Mouse (Mus musculus) lung, embryonic 14.5 days (tissue): ENCODE results near the gene Ntn3. TPM values are rescaled to one million over a fixed set of nuclear protein-coding genes. Genes with fewer than 3 reads are reported as not detected.

ENCODE experiments used
- ATAC-seq: fragments of 200-750 bp; cut with Nextera tagmentation; 2 replicates; pipeline ENCODE4 v1.8.0; 2017; ENCODE audit warnings: mild to moderate bottlenecking, moderate TSS enrichment, moderate library complexity; ENCODE audit not compliant: insufficient read depth
- DNase-seq: peaks from one replicate; pipeline ENCODE4 v3.0.0-alpha.2; 2015
- H3K27ac ChIP-seq: fragments of 300-500 bp; sonication (generic); 2 replicates; pipeline ENCODE4 v1.5.1; 2014; ENCODE audit warnings: low read depth, mild to moderate bottlenecking, moderate library complexity
- H3K27me3 ChIP-seq: fragments of 300-500 bp; sonication (generic); 2 replicates; pipeline ENCODE4 v1.6.1; 2014; ENCODE audit warnings: low read length, control low read depth; ENCODE audit not compliant: insufficient read depth
- H3K36me3 ChIP-seq: fragments of 300-500 bp; sonication (generic); 2 replicates; pipeline ENCODE4 v1.6.1; 2014; ENCODE audit warnings: control low read depth; ENCODE audit not compliant: insufficient read depth
- H3K4me1 ChIP-seq: fragments of 300-500 bp; sonication (generic); 2 replicates; pipeline ENCODE4 v1.6.1; 2014; ENCODE audit warnings: antibody characterized with exemption, control low read depth; ENCODE audit not compliant: insufficient read depth
- H3K4me2 ChIP-seq: fragments of 300-500 bp; sonication (generic); 2 replicates; pipeline ENCODE4 v1.6.1; 2014; ENCODE audit warnings: mild to moderate bottlenecking
- H3K4me3 ChIP-seq: fragments of 300-500 bp; sonication (generic); 2 replicates; pipeline ENCODE4 v1.5.1; 2014; ENCODE audit warnings: low read depth, low read length
- H3K9ac ChIP-seq: fragments of 300-500 bp; sonication (generic); 2 replicates; pipeline ENCODE4 v1.6.1; 2014
- H3K9me3 ChIP-seq: fragments of 300-500 bp; sonication (generic); 2 replicates; pipeline ENCODE4 v1.6.1; 2016; ENCODE audit warnings: low read depth, low read length, control low read depth
- CTCF ChIP-seq: IDR thresholded peaks from 2 replicates; pipeline ENCODE4 v1.5.1; 2016; ENCODE audit warnings: antibody characterized with exemption, low read depth
- WGBS: fragments of 180-500 bp; shearing (Covaris S2); extraction: QIAGEN DNeasy Blood & Tissue Kit; methylation state at CpG from one replicate; pipeline ENCODE4 v1.1.7; 2014; 5-methylcytosine and 5-hydroxymethylcytosine counted together
- microRNA-seq: library from miRNA; unstranded; fragments of <30 nt; microRNA quantifications from one replicate; pipeline ENCODE4, GENCODE M21; 2016; ENCODE audit warnings: borderline number of aligned reads
- polyA plus RNA-seq: library from polyadenylated mRNA; unstranded; fragments of >200 nt; fragmentation: Nextera tagmentation; extraction: Ambion mirVana; gene quantifications from 2 replicates; pipeline ENCODE4 v1.2.1, GENCODE M21; 2014

Gene Ntn3
- polyA plus RNA-seq, 1 experiment from 2014 or later, result 10.3 TPM

DNA sequence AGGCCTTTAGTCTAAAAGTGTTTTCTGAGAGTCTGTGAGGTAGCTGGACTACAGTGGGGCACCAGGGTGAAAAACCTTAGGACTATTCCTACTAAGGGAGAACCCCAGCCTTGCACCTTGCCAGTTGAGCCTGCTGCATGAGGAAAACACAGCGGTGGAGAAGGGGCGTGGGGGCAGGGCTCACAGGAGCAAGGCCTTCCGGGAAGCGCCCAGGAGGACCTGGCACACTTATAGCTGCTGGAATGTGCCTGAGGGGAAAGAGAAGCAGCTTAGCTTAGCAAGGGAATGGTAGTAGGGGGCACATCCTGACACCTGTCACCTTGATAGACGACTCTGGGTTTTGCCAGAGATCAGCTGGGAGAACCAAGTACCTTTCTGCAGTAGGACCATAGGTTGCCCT, 47.9 kb downstream of the Ntn3 start:
- Histone ChIP-seq H3K4me3 (no peak overlapping the region), H3K9me3 (no peaks in the 10 kb centered on the region), H3K27ac (no peak overlapping the region), H3K9ac (no peak overlapping the region), H3K36me3 (peaks cover 20% of the 10 kb centered on the region), H3K4me2 (no peak overlapping the region), H3K4me1 (no peaks in the 10 kb centered on the region), H3K27me3 (no peaks in the 10 kb centered on the region)
- WGBS, result 77% methylated on average over 5 of the region's 5 CpGs
- ATAC-seq, result no peak
- DNase-seq, result no peak
- TF ChIP-seq CTCF, result no peak

DNA sequence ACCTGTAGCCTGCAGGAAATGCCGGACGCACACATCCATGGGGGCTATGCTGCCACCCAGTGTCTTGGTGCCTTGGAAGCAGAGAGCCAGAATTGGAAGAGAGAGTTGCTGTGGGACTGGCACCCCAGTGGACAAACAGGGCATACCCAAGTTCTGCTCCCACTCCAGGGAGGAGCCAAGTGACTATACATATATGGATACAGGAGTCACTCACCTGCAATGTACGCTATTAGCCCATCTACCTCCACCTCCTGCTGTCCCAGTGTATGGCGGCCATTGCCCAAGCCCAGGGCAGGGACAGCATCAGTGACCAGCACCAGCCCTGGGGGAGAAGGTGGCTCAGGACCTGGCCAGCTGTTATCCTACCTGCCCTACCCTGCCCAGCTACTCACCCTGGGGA, 51.8 kb downstream of the Ntn3 start:
- no peak overlapping the region for H3K4me3 ChIP-seq
- H3K36me3 ChIP-seq, result peaks cover 9% of the 10 kb centered on the region; the same call in 1 of the 2 replicates
- H3K27ac ChIP-seq, result no peak overlapping the region
- DNase-seq (no peak), ATAC-seq (no peak)
- TF ChIP-seq CTCF, result no peak
- no peaks in the 10 kb centered on the region for H3K4me1 ChIP-seq
- 85% methylated on average over 4 of the region's 4 CpGs for WGBS
- no peak overlapping the region for H3K9ac ChIP-seq
- H3K4me2 ChIP-seq, result no peak overlapping the region
- no peaks in the 10 kb centered on the region for H3K27me3 ChIP-seq
- no peaks in the 10 kb centered on the region for H3K9me3 ChIP-seq

DNA sequence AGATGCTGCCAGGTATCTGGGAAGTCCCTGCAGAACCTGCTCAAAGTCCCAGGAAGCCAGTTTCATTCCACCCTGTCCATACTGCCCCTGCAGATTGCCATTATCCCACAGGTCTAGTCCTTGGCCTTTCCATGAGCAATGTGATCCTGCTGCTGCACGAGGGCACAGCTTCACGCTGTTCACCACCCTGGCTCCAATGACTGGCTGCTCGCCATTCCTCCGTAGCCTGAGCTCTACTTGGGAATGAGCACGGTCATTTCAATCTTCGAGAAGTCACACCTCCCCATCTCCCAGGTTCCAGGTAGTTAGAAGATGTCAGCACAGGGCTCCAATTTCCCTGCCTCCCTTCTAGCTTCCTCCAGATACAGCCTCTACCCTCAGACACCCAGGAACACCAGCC, 52.2 kb downstream of the Ntn3 start:
- no peak for TF ChIP-seq CTCF
- Histone ChIP-seq H3K4me1 (no peaks in the 10 kb centered on the region), H3K9ac (no peak overlapping the region), H3K4me3 (no peak overlapping the region), H3K27me3 (no peaks in the 10 kb centered on the region), H3K9me3 (no peaks in the 10 kb centered on the region), H3K36me3 (peaks cover 9% of the 10 kb centered on the region; the same call in 1 of the 2 replicates), H3K27ac (no peak overlapping the region), H3K4me2 (no peak overlapping the region)
- DNase-seq (no peak), ATAC-seq (no peak)
- WGBS, result 91% methylated on average over 6 of the region's 6 CpGs

DNA sequence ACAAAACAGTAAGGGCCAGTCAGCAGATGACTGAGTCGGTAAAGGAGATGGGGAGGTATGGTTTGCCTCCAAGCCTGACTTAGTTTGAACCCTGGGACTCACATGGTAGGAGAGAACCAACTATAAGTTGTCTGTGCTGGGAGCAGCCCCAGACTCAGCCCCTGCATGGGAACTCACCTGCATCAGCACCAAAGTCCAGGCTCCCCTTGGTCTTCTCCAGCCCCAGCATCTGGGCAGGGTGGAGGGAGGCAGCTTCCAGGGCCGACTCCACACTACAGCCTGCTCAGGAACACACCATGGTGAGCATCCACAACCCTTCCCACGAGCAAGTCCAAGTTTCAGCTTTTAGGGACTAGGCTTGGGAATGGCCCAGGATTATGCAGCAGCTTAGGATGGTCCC, 52.9 kb downstream of the Ntn3 start:
- 81% methylated on average over 3 of the region's 3 CpGs for WGBS
- no peak for ATAC-seq
- no peak for TF ChIP-seq CTCF

DNA sequence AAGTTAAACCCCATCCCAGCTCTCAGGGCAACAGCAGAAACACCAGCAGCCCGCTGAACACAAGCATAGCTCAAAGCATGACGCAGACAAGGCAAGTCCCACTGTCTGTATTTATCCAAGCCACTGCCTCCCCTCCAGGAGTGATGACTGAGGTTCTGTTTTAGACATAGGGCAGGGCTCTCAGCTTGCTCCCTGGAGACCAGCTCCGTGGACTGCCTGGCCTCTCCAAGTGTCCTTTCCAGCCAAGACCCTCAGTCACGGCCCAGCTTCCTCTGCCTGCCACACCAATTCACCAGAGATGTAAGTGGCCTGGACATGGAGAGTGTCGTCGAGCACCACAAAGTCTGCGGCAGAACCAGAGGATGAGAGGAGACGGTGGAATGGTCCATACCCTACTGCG, 53.6 kb downstream of the Ntn3 start:
- Histone ChIP-seq H3K27ac (no peak overlapping the region), H3K4me3 (no peak overlapping the region), H3K27me3 (no peaks in the 10 kb centered on the region), H3K9me3 (no peaks in the 10 kb centered on the region), H3K36me3 (peaks cover 9% of the 10 kb centered on the region; the same call in 1 of the 2 replicates), H3K9ac (no peak overlapping the region), H3K4me2 (no peak overlapping the region), H3K4me1 (no peaks in the 10 kb centered on the region)
- no peak for ATAC-seq
- 92% methylated on average over 9 of the region's 9 CpGs for WGBS
- DNase-seq, result no peak
- TF ChIP-seq CTCF, result no peak

More for the DNA sequence above, 52.9 kb downstream of the Ntn3 start:
- H3K4me1 ChIP-seq, result no peaks in the 10 kb centered on the region
- H3K4me3 ChIP-seq, result no peak overlapping the region
- no peak overlapping the region for H3K4me2 ChIP-seq
- H3K27me3 ChIP-seq, result no peaks in the 10 kb centered on the region
- H3K27ac ChIP-seq, result no peak overlapping the region
- H3K9ac ChIP-seq, result no peak overlapping the region
- no peak for DNase-seq
- peaks cover 9% of the 10 kb centered on the region; the same call in 1 of the 2 replicates for H3K36me3 ChIP-seq
- no peaks in the 10 kb centered on the region for H3K9me3 ChIP-seq

DNA sequence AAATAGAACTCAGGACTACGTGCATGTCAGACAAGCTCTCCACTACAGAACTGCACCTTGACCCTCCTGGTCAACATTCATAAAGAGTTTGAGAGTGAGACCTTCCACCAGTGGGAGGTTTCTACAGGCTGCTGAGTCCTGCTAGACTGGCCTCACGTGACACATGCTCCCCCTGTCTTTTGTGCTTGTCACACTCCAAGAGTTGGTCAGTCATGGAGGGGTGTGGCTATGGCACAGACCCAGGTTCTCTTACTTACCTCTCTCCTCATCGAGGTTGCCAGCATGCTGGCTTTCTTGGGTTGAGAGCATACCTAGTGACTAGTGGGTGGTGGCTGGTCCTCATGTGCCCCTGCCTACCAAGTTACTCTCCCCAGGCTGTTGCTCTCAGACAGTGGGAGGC, 54.9 kb downstream of the Ntn3 start:
- no peak overlapping the region for H3K4me2 ChIP-seq
- no peaks in the 10 kb centered on the region; the same call in 1 of the 2 replicates for H3K27me3 ChIP-seq
- WGBS, result 64% methylated on average over 3 of the region's 3 CpGs
- peaks cover 9% of the 10 kb centered on the region; the same call in 1 of the 2 replicates for H3K36me3 ChIP-seq
- no peak for ATAC-seq
- no peak for DNase-seq
- H3K27ac ChIP-seq, result no peak overlapping the region
- no peak overlapping the region for H3K9ac ChIP-seq
- no peaks in the 10 kb centered on the region for H3K4me1 ChIP-seq
- TF ChIP-seq CTCF, result no peak
- H3K4me3 ChIP-seq, result no peak overlapping the region
- no peaks in the 10 kb centered on the region for H3K9me3 ChIP-seq

Small RNA genes lying within 50 kb of the gene (microRNA-seq; reads per million reads assigned to microRNA genes)
- gene Mir5134 (2.1 reads per million), gene Mir6965 (0.71 reads per million)

Other genes with a start within 250 kb of the Ntn3 start
- 0.20 TPM in 1 of 2 replicates, not detected in the other for gene Prss30, start 229.0 kb downstream of the Ntn3 start, polyA plus RNA-seq
- 2.1 TPM in 2 replicates for gene Prss22, start 211.4 kb downstream of the Ntn3 start, polyA plus RNA-seq
- 0.20 and 0.24 TPM in 2 replicates for gene Prss27, start 171.4 kb downstream of the Ntn3 start, polyA plus RNA-seq
- gene Kctd5, start 136.0 kb downstream of the Ntn3 start, polyA plus RNA-seq, result 64.4 and 69.6 TPM in 2 replicates
- gene Pdpk1, start 58.6 kb downstream of the Ntn3 start, polyA plus RNA-seq, result 34.9 and 37.3 TPM in 2 replicates
- 23.6 and 33.3 TPM in 2 replicates for gene Amdhd2, start 45.8 kb downstream of the Ntn3 start, polyA plus RNA-seq
- 450 and 473 TPM in 2 replicates for gene Atp6v0c, start 39.8 kb downstream of the Ntn3 start, polyA plus RNA-seq
- 6.4 and 7.0 TPM in 2 replicates for gene Tbc1d24, start 4.0 kb downstream of the Ntn3 start, polyA plus RNA-seq
- 14.5 and 15.2 TPM in 2 replicates for gene Tedc2, start 11.3 kb upstream of the Ntn3 start, polyA plus RNA-seq
- 79.3 and 81.1 TPM in 2 replicates for gene Ccnf, start 42.0 kb upstream of the Ntn3 start, polyA plus RNA-seq
- not detected in 2 replicates for gene Abca17, start 141.5 kb upstream of the Ntn3 start, polyA plus RNA-seq
- gene Abca3, start 142.4 kb upstream of the Ntn3 start, polyA plus RNA-seq, result 16.2 and 17.4 TPM in 2 replicates
- 282 and 292 TPM in 2 replicates for gene Rnps1, start 205.0 kb upstream of the Ntn3 start, polyA plus RNA-seq
- 79.8 and 80.8 TPM in 2 replicates for gene Eci1, start 217.1 kb upstream of the Ntn3 start, polyA plus RNA-seq
- 1.8 and 2.6 TPM in 2 replicates for gene Dnase1l2, start 233.6 kb upstream of the Ntn3 start, polyA plus RNA-seq